Mouse (Mus musculus): Measurements from ENCODE around the gene Med13l.

DNA sequence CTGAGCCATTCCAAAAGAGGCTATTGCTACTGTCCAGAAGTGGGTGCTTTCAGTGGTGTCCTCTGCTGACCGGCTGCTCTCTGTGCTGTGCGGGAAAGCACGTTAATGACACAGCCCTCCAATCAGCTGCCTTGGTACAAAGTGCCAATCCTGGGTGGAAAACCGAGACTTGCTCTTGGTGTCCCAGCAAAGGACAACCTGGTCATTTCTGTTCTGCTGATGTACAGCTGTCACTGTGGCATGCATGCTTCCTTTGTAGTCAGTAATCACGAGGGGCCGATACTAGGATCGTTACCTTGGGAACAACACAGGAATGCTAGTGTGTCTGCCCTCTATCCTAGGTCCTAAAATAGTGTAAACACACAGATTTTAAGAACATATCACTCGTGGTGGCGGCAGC lies 142.2 kb downstream of the Med13l start:
- TF ChIP-seq CTCF (IDR thresholded peaks at IDR 0.05; ENCODE audit: borderline replicate concordance, control insufficient read depth, extremely low read depth, insufficient read depth, low read length, poor library complexity) (no peak), POLR2A (IDR thresholded peaks at IDR 0.05; ENCODE audit: control insufficient read depth, extremely low read depth, insufficient read depth, low read length, poor library complexity) (no peak)
